Mouse (Mus musculus) adrenal gland, adult 8-10 months (tissue): Measurements from ENCODE around the gene Tssk2. TPM values are rescaled to one million over a fixed set of nuclear protein-coding genes. Genes with fewer than 3 reads are reported as not detected.

Experiments used
- DNase-seq: peaks from one replicate; pipeline ENCODE4 v3.0.0; 2022
- total RNA-seq, 4 experiments: library from RNA; stranded (reverse); gene quantifications; 2 replicates each; pipeline ENCODE4 v1.2.4; 2022

Tssk2 gene
- total RNA-seq, result not detected

DNA sequence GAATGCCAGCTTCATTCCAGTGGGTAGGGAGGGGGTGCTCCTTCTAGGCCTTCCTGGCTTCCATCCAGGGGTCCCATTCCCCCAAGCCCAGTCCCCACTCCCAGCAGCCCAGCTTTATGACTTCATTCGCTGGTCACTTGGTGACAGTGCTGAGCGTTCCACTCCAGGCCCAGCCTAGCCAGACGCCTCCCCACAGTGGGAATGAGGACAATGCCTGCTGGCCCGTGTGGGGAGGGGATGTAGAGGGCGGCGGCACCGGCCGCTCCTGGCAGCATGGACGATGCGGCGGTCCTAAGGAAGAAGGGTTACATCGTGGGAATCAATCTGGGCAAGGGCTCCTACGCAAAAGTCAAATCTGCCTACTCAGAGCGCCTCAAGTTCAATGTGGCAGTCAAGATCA is at the start of gene Tssk2, which contains the start of gene Dgcr2:
Gene Tssk2 (plus strand): TSS at position 176 of the 400 bp plus-strand sequence.
Gene Dgcr2 (minus strand): TSS at position 101 of the 400 bp plus-strand sequence.
- no peak for DNase-seq

DNA sequence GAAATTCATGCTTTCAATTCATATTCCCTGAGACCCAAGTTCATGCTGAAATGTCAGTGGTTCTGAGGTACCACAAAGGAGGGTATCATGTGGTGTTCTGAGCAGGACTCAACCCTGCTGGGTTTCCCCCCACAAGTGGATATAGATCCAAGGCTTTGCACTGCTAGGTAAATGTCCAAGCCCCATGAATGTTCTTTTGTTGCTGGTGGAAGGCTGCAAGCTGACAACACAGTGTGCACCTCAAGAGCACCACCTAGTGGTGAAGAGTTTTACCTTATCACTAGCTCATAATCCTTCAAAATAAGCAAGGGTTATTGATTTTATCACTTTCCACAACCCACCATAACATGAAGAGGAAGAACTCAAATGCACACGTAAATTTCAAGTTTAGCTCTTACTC is 49.5 kb upstream of the Tssk2 start:
- DNase-seq, result no peak

- DNase-seq, result no peak
Measured at GRCm38 (mm10) chr16:17849486-17849885, 49.0 kb upstream of the Tssk2 start.

GRCm38 (mm10) chr16:17851331-17851730 is 47.1 kb upstream of the Tssk2 start:
- DNase-seq, result no peak

DNA sequence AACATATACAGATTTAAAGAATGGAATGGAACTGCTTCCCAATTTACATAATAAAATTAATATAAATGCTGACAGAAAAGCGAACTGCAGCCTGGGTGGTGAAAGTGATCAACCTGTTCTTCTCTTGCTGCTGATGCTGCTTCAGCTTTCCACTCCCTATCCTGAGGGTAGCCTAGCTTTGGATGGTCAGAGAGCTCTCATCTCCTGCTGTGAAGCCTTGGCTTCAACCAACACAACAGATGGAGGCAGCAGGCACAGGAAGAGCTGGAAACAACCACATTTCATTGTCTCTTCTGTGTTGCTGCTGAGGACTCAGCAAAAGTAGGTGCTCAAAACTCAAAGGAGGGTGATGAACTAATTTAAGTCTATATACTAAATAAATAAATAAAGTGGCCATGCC is 46.6 kb upstream of the Tssk2 start:
- no peak for DNase-seq

- no peak for DNase-seq
Measured at GRCm38 (mm10) chr16:17853263-17853662, 45.2 kb upstream of the Tssk2 start.

- DNase-seq, result no peak
Measured at GRCm38 (mm10) chr16:17857157-17857556, 41.3 kb upstream of the Tssk2 start.

DNA sequence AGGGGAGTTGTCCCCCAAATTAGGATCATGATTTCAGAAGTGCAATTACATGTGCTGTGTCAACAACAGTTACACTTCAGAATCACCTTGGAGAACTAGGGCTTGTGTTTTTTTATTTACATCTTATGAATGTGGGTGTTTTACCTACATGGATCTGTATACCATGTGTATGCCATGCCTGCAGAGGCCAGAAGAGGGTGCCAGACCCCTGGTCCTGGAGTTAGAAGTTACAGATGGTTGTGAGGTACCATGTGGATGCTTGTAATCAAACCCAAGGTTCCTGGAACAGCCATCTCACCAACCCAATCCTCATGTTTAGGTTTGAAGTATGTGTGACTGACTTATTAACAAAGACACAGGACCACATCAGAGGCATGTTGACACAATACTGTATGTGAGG is 39.8 kb upstream of the Tssk2 start:
- no peak for DNase-seq

GRCm38 (mm10) chr16:17865293-17865692 is 33.1 kb upstream of the Tssk2 start:
- no peak for DNase-seq

DNA sequence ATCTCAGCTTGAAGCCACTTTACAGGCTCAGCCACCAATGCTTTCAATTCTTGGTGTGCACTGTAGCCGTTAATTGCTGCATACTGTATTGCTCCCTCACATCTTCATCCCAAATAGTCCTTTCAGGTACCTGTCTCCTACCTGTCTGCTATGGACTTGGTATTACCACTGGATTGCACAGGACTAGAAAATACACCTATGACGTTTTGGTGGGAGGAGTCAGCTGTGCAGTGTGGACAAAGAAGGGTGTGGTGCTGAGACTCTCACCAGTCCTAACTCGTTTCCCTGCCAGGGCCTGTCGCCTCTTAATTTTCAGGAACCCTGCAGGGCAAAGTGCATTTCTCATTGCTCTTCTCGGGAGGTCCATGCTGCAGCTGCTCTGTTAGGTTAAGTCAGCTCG is 32.7 kb upstream of the Tssk2 start:
- DNase-seq, result no peak

- DNase-seq, result no peak
Measured at GRCm38 (mm10) chr16:17871248-17871647, 27.2 kb upstream of the Tssk2 start.

DNA sequence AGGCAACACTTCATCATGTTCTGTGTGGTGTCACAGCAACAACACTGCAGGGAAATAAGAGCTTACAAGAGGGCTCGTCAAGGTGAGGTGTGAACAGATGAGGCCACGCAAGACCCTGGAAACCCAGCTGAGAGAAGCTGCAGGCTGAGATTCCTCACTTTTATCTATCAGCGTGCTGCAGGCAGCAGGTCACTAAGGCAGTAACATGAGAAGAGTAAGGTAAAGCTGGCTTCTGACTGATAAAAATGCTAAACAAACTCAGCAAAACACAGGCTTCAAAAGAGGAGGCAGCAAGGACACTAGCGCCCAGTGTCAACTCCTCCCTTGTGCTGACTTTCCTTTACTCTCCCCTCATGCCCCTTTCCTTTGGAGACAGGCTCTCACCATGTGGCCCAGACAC is 25.4 kb upstream of the Tssk2 start:
- DNase-seq, result no peak

DNA sequence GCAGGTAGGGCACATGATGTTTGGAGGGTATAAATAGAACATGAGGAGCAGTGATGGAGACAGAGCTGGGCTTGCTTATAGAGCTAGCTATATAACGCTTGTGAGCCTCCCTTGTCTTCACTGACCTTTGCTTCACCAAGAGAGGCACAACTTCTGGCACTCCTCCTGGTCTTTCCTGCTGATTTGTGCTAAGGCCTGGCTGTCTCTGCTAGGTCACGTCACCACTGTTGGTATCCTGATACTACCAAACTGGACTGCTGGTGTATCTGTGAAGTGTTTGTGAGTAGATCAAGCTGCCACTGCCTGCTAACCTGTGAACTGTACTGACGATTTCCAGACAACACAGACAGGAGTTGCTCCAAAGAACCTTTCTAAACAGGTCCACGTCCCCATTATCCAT is 23.3 kb upstream of the Tssk2 start:
- DNase-seq, result no peak

DNA sequence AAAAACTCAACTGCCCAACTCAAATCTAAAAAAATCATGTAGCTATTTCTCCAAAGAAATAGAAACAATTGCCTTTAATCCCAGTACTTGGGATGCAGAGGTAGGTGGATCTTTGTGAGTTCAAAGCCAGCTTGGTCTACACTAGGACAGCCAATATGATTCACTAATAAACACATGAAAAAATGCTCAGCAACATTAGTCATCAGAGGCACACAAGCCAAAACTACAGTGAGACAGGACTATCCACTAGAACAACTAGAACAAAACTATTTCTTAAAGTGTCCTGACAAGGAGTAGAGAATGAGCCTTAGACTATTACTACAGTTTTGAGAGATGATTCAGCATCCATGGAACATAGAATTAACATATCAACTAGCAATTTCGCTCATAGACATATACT is 22.3 kb upstream of the Tssk2 start:
- no peak for DNase-seq

GRCm38 (mm10) chr16:17879571-17879970 is 18.9 kb upstream of the Tssk2 start:
- DNase-seq, result no peak

GRCm38 (mm10) chr16:17882196-17882595 is 16.2 kb upstream of the Tssk2 start:
- DNase-seq, result no peak

GRCm38 (mm10) chr16:17884116-17884515 is 14.3 kb upstream of the Tssk2 start:
- no peak for DNase-seq

- no peak for DNase-seq
Measured at GRCm38 (mm10) chr16:17889689-17890341, 8.6 kb upstream of the Tssk2 start.

- no peak for DNase-seq
Measured at GRCm38 (mm10) chr16:17890342-17890727, 8.1 kb upstream of the Tssk2 start.

GRCm38 (mm10) chr16:17890917-17891566 is 7.4 kb upstream of the Tssk2 start:
- DNase-seq, result peak; percentile 81

DNA sequence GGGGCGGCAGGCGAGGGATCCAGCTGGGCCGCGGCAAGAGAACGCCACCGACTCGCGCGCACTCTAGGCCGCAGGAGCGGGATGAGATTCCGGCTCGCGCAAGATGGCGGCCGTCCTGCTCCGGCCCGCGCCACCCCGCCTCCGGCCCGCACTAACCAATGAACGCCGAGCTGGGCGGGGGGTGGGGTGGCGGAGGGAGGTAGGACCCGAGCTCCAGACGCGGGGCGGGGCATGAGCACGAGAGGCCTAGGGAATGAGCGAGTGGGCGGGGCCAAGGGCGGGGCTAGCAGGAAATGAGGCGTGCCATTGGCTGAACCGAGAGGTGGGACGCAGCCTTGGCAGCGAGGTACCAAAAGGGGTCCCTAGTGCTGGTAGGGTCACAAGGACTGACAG is 6.9 kb upstream of the Tssk2 start, which contains the start of gene Gm20518:
Gene Gm20518 (minus strand): TSS at position 105 of the 393 bp plus-strand sequence.
- peak; percentile 97 for DNase-seq

DNA sequence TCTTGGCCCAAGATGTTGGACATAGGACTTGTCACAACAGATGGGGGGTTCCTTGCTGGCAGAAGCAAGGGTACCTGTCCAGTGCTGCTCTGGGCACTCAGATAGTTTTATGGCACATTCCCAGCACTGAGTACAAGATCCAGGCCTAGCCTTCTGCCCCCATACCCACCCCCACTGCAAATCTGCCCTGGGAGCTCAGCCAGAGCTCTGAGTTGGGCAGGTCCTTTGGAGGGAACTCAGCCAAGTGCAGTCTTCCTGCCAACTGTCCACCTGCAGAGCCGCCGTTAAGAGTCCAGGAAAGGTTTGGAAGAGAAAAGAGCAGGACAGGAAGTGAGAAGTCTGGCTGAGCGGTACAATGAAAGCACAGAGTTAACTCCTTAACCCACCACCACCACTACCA is 5.8 kb upstream of the Tssk2 start:
- no peak for DNase-seq

GRCm38 (mm10) chr16:17893923-17894322 is 4.5 kb upstream of the Tssk2 start, which contains the start of gene Tssk1:
Tssk1 (plus strand) TSS chr16:17894223.
- no peak for DNase-seq

DNA sequence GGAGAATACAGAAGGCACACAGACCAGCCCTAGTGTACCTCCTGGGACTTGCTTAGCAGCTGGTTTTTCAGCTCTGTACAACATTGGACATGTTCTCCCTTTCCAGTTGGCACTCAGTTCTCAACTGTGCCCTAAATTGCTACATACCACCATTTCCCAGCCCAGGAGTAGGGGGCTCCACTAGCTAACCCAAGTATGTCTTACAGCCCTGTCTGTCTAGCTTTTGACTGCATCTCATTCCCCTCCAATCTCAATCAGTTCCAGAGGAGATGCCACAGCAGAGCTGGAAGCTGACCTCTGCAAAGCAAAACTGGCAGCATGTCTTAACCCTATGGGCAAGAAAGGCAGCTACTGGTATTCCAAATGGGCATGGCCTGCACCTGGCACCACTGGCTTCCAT is 2.3 kb upstream of the Tssk2 start:
- no peak for DNase-seq
